Mouse (Mus musculus) megakaryocyte-erythroid progenitor cell, adult 5-6 weeks (primary cell): Measurements from ENCODE around the gene Fam162a. TPM values are rescaled to one million over a fixed set of nuclear protein-coding genes. Genes with fewer than 3 reads are reported as not detected.

Experiments used
- total RNA-seq, 2 experiments: library from RNA; stranded (forward) in 1 of 2; stranded (reverse) in 1 of 2; fragments of 200-1000, 215-1000 nt in 1 of 2; fragments of >200 nt in 1 of 2; fragmentation: Nextera tagmentation in 1 of 2; gene quantifications; 2 replicates each; pipeline ENCODE4 v1.2.3; 2014 to 2017

Fam162a gene
- total RNA-seq, 2 experiments from 2014 or later = 156 to 205 TPM

Other genes starting within 250 kb of the Fam162a start
- 8.3 and 9.3 TPM in 2 replicates for gene Parp14, start 200.1 kb downstream of the Fam162a start, total RNA-seq (2014; fragmentation: Nextera tagmentation)
- 8.4 and 13.8 TPM in 2 replicates for gene Parp14, start 200.1 kb downstream of the Fam162a start, total RNA-seq (2017)
- 14.8 and 18.1 TPM in 2 replicates for gene Parp9, start 133.1 kb downstream of the Fam162a start, total RNA-seq (2014; fragmentation: Nextera tagmentation)
- 28.3 and 40.9 TPM in 2 replicates for gene Parp9, start 133.1 kb downstream of the Fam162a start, total RNA-seq (2017)
- gene Dtx3l, start 132.4 kb downstream of the Fam162a start, total RNA-seq (2014; fragmentation: Nextera tagmentation) = 15.8 and 19.4 TPM in 2 replicates
- 22.1 and 23.0 TPM in 2 replicates for gene Dtx3l, start 132.4 kb downstream of the Fam162a start, total RNA-seq (2017)
- 50.3 and 58.3 TPM in 2 replicates for gene Kpna1, start 92.8 kb downstream of the Fam162a start, total RNA-seq (2014; fragmentation: Nextera tagmentation)
- 52.8 and 55.5 TPM in 2 replicates for gene Kpna1, start 92.8 kb downstream of the Fam162a start, total RNA-seq (2017)
- 6.6 and 8.3 TPM in 2 replicates for gene Wdr5b, start 30.4 kb downstream of the Fam162a start, total RNA-seq (2014; fragmentation: Nextera tagmentation)
- 9.2 and 9.3 TPM in 2 replicates for gene Wdr5b, start 30.4 kb downstream of the Fam162a start, total RNA-seq (2017)
- gene Ccdc58, start 91 bp upstream of the Fam162a start, total RNA-seq (2014; fragmentation: Nextera tagmentation) = 119 and 149 TPM in 2 replicates
- gene Ccdc58, start 91 bp upstream of the Fam162a start, total RNA-seq (2017) = 93.2 and 218 TPM in 2 replicates
- gene Csta1, start 59.6 kb upstream of the Fam162a start, total RNA-seq (2014; fragmentation: Nextera tagmentation) = not detected in 2 replicates
- not detected in 2 replicates for gene Csta1, start 59.6 kb upstream of the Fam162a start, total RNA-seq (2017)
- not detected in 2 replicates for gene Stfa2l1, start 85.2 kb upstream of the Fam162a start, total RNA-seq (2014; fragmentation: Nextera tagmentation)
- not detected in 2 replicates for gene Stfa2l1, start 85.2 kb upstream of the Fam162a start, total RNA-seq (2017)
- gene Gm5483, start 112.6 kb upstream of the Fam162a start, total RNA-seq (2014; fragmentation: Nextera tagmentation) = not detected in 2 replicates
- gene Gm5483, start 112.6 kb upstream of the Fam162a start, total RNA-seq (2017) = not detected in 2 replicates
- not detected in 2 replicates for gene Gm5416, start 138.8 kb upstream of the Fam162a start, total RNA-seq (2014; fragmentation: Nextera tagmentation)
- not detected in 2 replicates for gene Gm5416, start 138.8 kb upstream of the Fam162a start, total RNA-seq (2017)
- not detected in 2 replicates for gene 2010005H15Rik, start 149.9 kb upstream of the Fam162a start, total RNA-seq (2014; fragmentation: Nextera tagmentation)
- not detected in 2 replicates for gene 2010005H15Rik, start 149.9 kb upstream of the Fam162a start, total RNA-seq (2017)
- not detected in 2 replicates for gene Stfa1, start 205.4 kb upstream of the Fam162a start, total RNA-seq (2014; fragmentation: Nextera tagmentation)
- not detected in 2 replicates for gene Stfa1, start 205.4 kb upstream of the Fam162a start, total RNA-seq (2017)